Mouse (Mus musculus): ENCODE measurements around the gene Tmod1. TPM values are rescaled to one million over a fixed set of nuclear protein-coding genes. Genes with fewer than 3 reads are reported as not detected.

Tmod1 gene
- polyA plus RNA-seq, 1 experiment from 2014 or later: 28.6 TPM

GRCm38 (mm10) chr4:46144323-46144722, 105.6 kb downstream of the Tmod1 start:
- H3K4me3 ChIP-seq (ENCODE audit: low read depth, low read length): no peak overlapping the region
- no peaks in the 10 kb centered on the region for H3K27me3 ChIP-seq (replicated peaks; ENCODE audit: control insufficient read depth, insufficient read depth, low read length)
- H3K27ac ChIP-seq (ENCODE audit: low read depth, low read length): no peak overlapping the region
- ATAC-seq (replicated peaks; ENCODE audit: low FRiP score) (no peak), DNase-seq (ENCODE audit: low spot score) (no peak)
- H3K9ac ChIP-seq (ENCODE audit: low read depth, low read length): no peak overlapping the region
- H3K4me1 ChIP-seq (replicated peaks; ENCODE audit: control insufficient read depth, insufficient read depth, low read length): peaks cover 12% of the 10 kb centered on the region
- 73% methylated on average over 3 of the region's 3 CpGs for WGBS
- H3K9me3 ChIP-seq (ENCODE audit: control insufficient read depth, low read length): no peaks in the 10 kb centered on the region
- peaks cover 12% of the 10 kb centered on the region; the same call in 1 of the 2 replicates for H3K36me3 ChIP-seq (ENCODE audit: control insufficient read depth, insufficient read depth, low read length)
- H3K4me2 ChIP-seq: no peak overlapping the region

GRCm38 (mm10) chr4:46146881-46147280, 108.1 kb downstream of the Tmod1 start:
- 94% methylated on average over 1 of the region's 1 CpGs for WGBS

GRCm38 (mm10) chr4:46151903-46152544, 113.3 kb downstream of the Tmod1 start:
- no peak for DNase-seq (ENCODE audit: low spot score)
- H3K9ac ChIP-seq (ENCODE audit: low read depth, low read length): no peak overlapping the region
- H3K4me3 ChIP-seq (ENCODE audit: low read depth, low read length): no peak overlapping the region
- no peak overlapping the region for H3K27ac ChIP-seq (ENCODE audit: low read depth, low read length)
- no peak for ATAC-seq (replicated peaks; ENCODE audit: low FRiP score)
- H3K4me1 ChIP-seq (replicated peaks; ENCODE audit: control insufficient read depth, insufficient read depth, low read length): no peaks in the 10 kb centered on the region
- peaks cover 51% of the 10 kb centered on the region for H3K36me3 ChIP-seq (ENCODE audit: control insufficient read depth, insufficient read depth, low read length)
- H3K4me2 ChIP-seq: no peak overlapping the region
- no peaks in the 10 kb centered on the region for H3K9me3 ChIP-seq (ENCODE audit: control insufficient read depth, low read length)
- H3K27me3 ChIP-seq (replicated peaks; ENCODE audit: control insufficient read depth, insufficient read depth, low read length): no peaks in the 10 kb centered on the region
- 89% methylated on average over 12 of the region's 12 CpGs for WGBS

More at GRCm38 (mm10) chr4:46146881-46147280, 108.1 kb downstream of the Tmod1 start:
- DNase-seq (ENCODE audit: low spot score) (no peak), ATAC-seq (replicated peaks; ENCODE audit: low FRiP score) (no peak)
- H3K4me2 ChIP-seq: no peak overlapping the region
- H3K4me1 ChIP-seq (replicated peaks; ENCODE audit: control insufficient read depth, insufficient read depth, low read length): no peaks in the 10 kb centered on the region; the same call in 1 of the 2 replicates
- no peak overlapping the region for H3K27ac ChIP-seq (ENCODE audit: low read depth, low read length)
- peaks cover 24% of the 10 kb centered on the region; the same call in 1 of the 2 replicates for H3K36me3 ChIP-seq (ENCODE audit: control insufficient read depth, insufficient read depth, low read length)
- H3K27me3 ChIP-seq (replicated peaks; ENCODE audit: control insufficient read depth, insufficient read depth, low read length): no peaks in the 10 kb centered on the region
- H3K4me3 ChIP-seq (ENCODE audit: low read depth, low read length): no peak overlapping the region
- no peak overlapping the region for H3K9ac ChIP-seq (ENCODE audit: low read depth, low read length)
- H3K9me3 ChIP-seq (ENCODE audit: control insufficient read depth, low read length): no peaks in the 10 kb centered on the region

GRCm38 (mm10) chr4:46164027-46164426, 125.3 kb downstream of the Tmod1 start:
- peaks cover 32% of the 10 kb centered on the region for H3K36me3 ChIP-seq (ENCODE audit: control insufficient read depth, insufficient read depth, low read length)
- no peak for DNase-seq (ENCODE audit: low spot score)
- H3K27me3 ChIP-seq (replicated peaks; ENCODE audit: control insufficient read depth, insufficient read depth, low read length): no peaks in the 10 kb centered on the region
- no peak overlapping the region for H3K4me3 ChIP-seq (ENCODE audit: low read depth, low read length)
- H3K4me2 ChIP-seq: no peak overlapping the region
- H3K27ac ChIP-seq (ENCODE audit: low read depth, low read length): no peak overlapping the region
- no peak overlapping the region for H3K9ac ChIP-seq (ENCODE audit: low read depth, low read length)
- ATAC-seq (replicated peaks; ENCODE audit: low FRiP score): no peak
- no peaks in the 10 kb centered on the region for H3K9me3 ChIP-seq (ENCODE audit: control insufficient read depth, low read length)
- no peaks in the 10 kb centered on the region for H3K4me1 ChIP-seq (replicated peaks; ENCODE audit: control insufficient read depth, insufficient read depth, low read length)
- WGBS: 80% methylated on average over 2 of the region's 2 CpGs

Other genes with a start within 250 kb of the Tmod1 start
- 10.5 and 13.0 TPM in 2 replicates for gene Aldh1b1, start 239.9 kb upstream of the Tmod1 start, polyA plus RNA-seq (2014; fragmentation: Nextera tagmentation; extraction: Ambion mirVana)
- 0.26 and 0.40 TPM in 2 replicates for gene Igfbpl1, start 212.0 kb upstream of the Tmod1 start, polyA plus RNA-seq (2014; fragmentation: Nextera tagmentation; extraction: Ambion mirVana)
- gene Stra6l, start 190.3 kb upstream of the Tmod1 start, polyA plus RNA-seq (2014; fragmentation: Nextera tagmentation; extraction: Ambion mirVana): 2.5 and 3.1 TPM in 2 replicates
- 0.04 and 0.10 TPM in 2 replicates for gene Ccdc180, start 148.6 kb upstream of the Tmod1 start, polyA plus RNA-seq (2014; fragmentation: Nextera tagmentation; extraction: Ambion mirVana)
- 6.1 and 7.9 TPM in 2 replicates for gene Tdrd7, start 73.6 kb upstream of the Tmod1 start, polyA plus RNA-seq (2014; fragmentation: Nextera tagmentation; extraction: Ambion mirVana)
- 97.9 and 110 TPM in 2 replicates for gene Ncbp1, start 99.7 kb downstream of the Tmod1 start, polyA plus RNA-seq (2014; fragmentation: Nextera tagmentation; extraction: Ambion mirVana)
- 30.8 TPM in 2 replicates for gene Tstd2, start 99.8 kb downstream of the Tmod1 start, polyA plus RNA-seq (2014; fragmentation: Nextera tagmentation; extraction: Ambion mirVana)
- gene Xpa, start 157.4 kb downstream of the Tmod1 start, polyA plus RNA-seq (2014; fragmentation: Nextera tagmentation; extraction: Ambion mirVana): 15.3 and 18.9 TPM in 2 replicates

All from liver, embryonic 11.5 days (tissue).